Mouse (Mus musculus): ENCODE measurements around the gene Fbxl14.

The Fbxl14 gene

DNA sequence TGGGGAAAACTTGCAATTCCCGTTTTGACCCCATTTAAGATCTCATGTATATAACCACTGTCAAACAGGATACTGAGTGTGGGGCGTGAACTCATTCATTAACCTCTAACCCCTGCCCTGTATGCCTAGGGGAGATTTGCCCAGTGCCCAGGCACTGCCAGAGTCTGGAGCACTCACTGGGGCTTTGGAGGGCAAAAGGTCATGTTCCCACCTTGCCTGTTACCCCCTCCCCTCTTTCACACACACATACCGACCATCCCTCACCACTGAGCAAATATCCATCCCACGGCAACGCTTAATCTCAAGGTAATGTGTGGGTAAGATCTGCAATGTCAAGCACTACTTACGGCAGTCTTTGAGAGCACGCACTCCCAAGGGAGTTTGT is 13.2 kb downstream of the Fbxl14 start:
- DNase-seq (ENCODE audit: low spot score in 2 of 2), result no peak

DNA sequence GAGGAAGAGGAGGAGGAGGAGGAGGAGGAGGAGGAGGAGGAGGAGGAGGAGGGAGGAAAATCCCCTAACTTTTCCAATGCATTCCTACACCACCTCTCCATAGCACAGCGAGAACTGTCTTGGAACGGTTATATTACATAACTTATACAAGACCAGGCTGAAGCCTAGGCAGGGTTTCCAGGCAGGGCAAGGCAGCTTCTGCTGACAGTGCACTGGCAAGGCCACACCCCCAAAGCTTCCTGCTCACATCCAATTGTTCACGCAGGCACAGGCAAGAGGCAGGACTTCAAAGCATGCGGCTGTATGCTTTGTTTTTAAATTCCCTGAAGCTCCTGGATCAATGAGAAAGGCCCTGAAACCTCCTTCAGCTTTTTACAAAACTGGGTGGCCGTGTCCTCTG is 19.8 kb downstream of the Fbxl14 start:
- DNase-seq (ENCODE audit: low spot score in 2 of 2), result no peak

DNA sequence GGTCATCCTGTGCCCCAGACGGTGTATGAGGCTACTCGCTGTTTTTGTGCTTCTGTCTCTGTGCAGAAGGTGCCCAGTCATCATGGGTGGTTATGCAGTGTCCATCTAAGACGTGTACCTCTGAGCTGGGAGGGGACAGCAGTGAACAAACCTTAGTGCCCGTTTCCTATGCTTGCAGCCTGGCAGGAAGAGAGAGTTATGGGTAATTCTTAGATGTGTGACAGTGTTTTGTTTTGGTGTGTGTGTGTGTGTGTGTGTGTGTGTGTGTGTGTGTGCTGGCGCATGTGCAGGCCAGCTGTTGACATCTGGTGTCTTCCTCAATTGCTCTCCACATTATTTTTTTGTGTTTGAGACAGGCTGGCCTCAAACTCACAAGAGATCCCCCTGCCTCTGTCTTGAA is 20.6 kb downstream of the Fbxl14 start:
- DNase-seq (ENCODE audit: low spot score in 2 of 2), result no peak

DNA sequence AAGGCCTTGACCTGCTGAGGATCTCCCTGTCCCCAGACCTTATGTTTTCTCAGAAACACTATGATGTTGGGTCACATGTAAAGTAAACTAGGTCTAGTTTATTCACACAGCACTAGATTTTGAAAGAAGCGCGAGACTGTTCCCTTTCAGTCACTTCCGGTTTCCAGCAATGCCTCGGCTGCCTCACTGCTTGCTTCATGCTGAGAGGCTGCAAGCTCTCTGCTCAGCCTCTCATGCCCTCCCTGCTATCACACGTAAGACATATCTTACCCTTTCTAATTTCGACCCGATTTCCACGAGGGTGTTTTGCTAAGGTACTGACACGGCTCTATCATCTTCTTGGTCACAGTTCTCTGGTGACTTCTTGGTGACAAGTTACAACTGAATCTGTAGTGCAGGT is 22.6 kb downstream of the Fbxl14 start:
- no peak for DNase-seq (ENCODE audit: low spot score in 2 of 2)

DNA sequence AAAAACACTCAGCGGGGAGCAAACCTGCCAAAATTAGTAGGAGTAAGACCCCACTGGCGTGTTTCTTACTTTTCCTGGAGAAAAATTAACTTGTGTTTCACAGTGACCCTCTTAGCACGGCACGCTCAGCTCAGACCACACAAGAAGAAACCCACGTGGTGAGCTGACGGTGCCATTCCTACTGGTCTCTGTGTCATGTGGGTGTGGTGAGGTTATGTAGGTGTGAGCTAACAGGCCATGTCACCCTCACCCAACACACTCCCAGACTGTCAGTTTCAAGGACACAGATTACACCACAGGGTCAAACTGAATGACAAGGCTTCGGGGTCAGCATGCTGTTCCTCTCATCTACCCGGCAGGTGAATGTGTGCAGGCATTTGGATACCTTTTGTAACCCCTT is 25.3 kb downstream of the Fbxl14 start:
- no peak for DNase-seq (ENCODE audit: low spot score in 2 of 2)

DNA sequence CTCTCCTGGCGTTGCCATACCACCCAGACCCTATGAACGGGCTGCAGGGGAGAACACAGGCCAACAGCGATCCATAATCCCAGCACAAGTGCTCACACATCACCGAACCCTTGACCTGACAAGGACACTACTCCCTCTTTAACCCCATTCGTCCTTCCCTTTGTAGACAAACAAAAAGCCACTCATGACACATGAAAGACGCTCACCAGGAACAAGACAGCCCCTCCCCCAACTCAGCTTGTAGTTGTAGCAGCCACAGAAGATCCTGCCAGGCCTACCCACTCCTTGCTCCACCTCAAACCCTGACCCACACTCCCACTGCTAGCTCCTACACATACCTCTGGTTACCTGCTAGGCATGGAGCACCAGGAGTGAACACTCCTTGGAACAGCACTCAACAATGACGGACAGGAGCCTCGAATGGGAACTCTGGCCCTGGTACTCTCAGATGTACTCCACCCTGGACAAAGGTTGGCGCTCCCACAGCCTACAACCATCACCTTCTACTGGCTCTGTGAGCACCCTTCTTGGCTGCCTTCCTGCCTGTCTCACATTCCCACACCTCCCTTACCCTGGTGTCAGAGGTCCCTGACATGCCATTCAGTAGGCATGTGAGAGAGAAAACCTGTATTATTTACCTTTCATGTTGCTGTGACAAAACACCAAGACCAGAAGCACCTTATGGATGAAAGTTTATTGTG is 26.2 kb downstream of the Fbxl14 start:
- DNase-seq (ENCODE audit: low spot score in 2 of 2), result no peak

DNA sequence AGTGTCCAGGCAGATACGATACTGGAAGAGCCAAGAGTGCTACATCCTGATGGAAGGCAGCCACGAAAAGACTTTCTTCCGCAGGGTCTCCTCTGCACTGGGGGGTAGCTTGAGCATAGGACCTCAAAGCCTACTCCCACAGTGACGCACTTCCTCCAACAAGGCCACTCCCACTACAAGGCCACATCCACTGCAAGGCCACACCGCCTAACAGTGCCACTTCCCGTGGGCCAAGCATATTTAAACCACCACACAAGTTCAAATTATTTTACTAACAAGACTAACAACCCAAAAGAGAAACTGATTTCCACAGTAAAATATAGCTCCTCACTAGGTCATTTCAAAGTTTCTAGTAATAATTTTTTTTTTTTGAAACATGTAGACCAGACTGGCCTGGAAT is 28.8 kb downstream of the Fbxl14 start:
- DNase-seq (ENCODE audit: low spot score in 2 of 2), result no peak

DNA sequence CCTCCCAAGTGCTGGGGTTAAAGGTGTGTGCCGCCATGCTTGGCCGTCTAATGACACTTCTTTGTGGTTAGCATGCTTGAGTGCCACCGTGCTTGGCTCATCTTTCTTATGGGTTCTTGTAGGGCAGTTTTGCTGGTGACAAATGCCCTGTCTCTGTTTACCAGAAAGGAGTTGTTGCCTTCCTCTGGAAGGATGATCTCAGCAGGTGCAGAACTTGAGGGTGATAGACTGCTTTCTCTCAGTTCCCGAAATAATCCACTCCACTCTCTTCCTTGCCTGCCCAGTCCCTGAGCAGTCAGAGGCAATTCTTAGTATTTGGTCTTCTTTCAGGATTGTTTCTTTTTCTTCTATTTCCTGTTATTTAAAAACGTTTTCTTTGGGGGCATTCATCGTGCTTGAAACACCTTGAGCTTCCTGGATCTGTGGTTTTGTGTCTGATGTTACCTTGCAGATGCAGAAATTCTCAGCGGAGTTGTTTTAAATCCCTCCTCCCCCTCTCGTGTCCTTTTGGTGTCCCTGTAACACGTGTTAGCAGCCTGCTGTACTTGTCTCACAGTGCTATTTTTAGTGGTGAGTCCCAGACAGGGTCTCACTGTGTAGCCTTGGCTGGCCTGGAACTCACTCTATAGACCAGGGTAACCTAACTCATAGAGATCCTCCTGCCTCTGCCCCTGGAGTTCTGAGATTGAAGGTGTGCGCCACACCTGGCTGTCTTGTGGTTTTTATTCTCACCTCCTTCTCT is 29.3 kb downstream of the Fbxl14 start:
- DNase-seq (ENCODE audit: low spot score in 2 of 2), result no peak

DNA sequence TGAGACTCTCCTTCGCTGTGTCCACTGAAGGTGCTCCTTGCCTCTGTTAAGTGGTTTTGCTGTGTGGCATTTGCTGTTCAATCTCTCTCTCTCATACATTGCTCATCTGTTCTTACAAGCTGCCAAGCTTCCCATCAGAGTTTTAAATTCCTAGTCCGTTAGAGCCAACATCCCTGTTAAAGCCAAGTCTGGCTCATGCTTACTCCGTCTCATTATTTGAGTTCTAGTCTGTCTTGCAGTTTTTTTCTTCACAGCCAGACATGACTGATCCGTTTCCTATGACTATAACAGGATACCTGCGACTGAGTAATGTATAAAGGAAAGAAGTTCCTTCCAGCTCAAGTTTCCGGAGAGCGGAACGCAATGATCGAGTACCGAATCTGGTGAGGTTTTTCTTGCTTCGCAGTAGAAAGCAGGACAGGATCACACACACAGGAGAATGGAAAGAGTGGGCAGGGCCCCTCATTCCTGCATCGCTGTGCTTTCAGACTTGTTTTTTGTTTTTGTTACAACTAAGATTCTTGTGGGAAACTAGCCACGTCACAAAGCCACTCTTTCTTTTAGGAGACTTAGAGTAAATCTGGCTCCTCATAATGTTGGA is 30.1 kb downstream of the Fbxl14 start:
- DNase-seq (ENCODE audit: low spot score in 2 of 2), result no peak

DNA sequence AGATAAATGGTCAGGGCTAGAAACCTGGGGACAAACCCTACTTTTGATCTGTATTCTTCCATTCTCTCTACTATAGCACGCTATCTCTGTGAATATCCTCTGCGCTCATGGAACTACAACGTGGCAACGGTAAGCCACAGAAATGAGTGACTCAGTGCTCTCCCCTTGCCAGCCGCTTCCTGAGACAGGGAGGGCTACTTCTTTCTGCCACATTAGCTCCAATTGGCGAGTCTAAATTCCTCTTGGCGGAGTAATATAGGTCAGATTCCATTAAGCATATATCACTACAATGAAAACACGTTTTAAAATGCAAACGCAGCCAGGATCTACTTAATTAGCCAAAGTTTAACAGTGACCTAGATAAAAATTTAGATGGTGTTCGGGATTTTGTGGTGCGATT is 33.2 kb downstream of the Fbxl14 start:
- DNase-seq (ENCODE audit: low spot score in 2 of 2), result no peak

DNA sequence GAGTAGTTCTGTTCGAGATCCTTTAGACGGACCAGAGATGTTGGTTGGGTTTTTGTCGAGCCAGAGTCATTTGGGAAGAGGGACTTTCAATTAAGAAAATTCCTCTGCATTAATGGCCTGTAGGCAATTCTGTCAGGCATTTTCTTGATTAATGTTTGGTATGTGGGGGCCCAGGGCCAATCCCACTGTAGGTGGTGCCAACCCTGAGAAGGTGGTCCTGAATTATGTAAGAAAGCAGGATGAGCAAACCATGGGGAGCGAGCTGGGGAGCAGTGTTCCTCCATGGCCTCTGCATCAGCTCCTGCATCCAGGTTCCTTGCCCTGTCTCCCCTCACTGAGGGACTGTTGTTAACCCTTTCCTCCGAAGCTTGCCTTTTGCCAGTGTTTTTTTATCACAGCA is 34.0 kb downstream of the Fbxl14 start:
- DNase-seq (ENCODE audit: low spot score in 2 of 2), result no peak

DNA sequence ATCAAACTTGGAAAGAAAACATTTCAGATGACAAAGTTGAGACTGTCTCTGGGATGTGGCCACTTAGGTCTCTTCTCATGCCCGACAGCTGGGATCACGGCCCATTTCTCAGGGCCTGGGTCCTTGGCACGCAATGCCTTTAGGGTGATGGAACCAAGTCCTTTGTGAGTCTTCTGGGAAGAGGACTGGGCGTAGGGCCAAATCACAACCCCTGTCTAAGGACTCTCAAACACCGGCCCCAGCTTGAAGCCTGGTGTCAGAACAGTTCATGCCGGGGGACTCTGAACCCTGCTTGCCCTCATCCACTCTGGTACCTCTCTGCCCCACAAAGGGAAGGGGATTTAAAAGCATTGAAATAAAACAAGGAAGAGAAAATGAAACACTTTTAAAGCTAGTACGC is 34.6 kb downstream of the Fbxl14 start:
- peak in 1 of 2 experiments; percentile 32 for DNase-seq (ENCODE audit: low spot score in 2 of 2)

DNA sequence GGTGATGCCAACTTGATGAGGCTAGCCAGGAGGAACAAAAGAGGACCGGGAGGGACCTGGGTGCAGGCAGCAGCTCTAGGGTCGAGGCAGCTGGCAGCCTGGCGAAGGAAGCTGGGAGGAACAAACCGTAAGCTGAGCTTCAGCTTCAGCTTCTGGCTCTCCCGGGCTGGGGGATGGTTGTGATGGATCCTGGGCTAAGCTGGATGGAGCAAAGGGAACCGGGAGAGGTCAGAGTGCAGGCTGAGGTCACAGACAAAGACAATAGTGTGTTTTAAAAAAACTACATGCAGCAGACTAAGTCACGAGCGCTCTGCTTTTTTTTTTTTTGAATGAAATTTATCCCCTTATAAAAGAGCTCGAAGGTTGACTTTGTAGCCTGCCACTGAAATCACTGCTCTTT is 41.3 kb downstream of the Fbxl14 start:
- DNase-seq (ENCODE audit: low spot score in 2 of 2), result no peak

DNA sequence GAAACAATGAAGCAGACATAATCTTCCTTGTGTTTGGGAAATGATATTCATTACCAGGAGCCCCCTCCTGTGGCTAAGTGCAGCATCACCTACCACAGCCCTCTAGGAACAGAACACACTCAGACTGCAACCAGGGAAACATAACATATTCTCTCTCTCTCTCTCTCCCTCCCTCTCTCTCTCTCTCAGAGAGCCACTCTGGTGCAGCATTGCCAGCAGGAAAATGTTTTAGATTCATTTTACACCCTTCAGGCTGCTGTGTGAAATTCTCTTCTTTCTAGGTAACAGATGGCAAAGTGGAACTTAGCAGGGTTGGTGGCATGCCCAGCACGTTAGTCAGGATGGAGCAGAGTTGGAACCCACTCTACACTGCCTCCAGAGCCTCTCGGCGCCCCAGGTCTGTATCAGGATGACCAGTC is 42.0 kb downstream of the Fbxl14 start:
- no peak for DNase-seq (ENCODE audit: low spot score in 2 of 2)

DNA sequence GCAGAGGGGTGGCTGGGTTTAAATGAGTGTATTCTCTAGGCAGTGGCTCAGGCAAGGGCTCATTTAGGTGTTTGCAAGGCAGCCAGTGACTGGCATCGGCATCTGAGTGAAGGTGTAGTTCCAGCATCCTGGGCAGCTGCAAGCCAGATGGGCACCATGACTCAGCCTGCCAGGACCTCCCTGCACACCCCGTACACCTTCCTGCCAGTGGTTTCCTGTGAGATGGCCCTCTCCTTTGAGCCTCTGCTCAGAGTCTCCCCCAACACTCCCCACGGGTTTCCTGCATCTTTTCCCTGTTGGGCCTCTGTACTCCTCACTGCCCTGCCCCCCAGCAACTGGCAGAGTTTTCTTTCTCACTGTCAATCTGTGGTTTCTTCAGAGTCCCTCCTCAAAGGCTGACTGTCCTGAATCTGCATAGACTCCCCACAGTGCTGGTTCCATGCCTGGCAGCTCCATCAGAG is 42.5 kb downstream of the Fbxl14 start:
- DNase-seq (ENCODE audit: low spot score in 2 of 2), result no peak

DNA sequence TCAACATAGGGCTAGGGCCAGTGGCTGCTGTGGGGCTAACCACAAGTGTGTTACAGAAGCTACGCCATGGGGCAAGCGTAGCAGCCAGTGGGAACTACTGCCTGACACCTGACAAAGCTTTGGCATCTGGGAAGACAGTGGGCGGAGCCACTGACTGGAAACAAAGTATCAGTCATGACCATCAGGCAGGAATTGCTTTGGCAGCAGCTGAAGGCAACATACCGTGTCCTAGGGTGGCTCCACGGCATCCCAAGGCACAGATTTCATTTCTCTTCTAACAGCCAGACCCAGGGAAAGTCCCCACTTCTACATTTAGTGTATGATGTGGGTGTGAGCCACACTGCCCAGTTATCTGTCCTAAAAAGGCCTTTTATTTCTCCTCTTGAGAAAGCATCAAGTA is 47.0 kb downstream of the Fbxl14 start:
- no peak for DNase-seq (ENCODE audit: low spot score in 2 of 2)

DNA sequence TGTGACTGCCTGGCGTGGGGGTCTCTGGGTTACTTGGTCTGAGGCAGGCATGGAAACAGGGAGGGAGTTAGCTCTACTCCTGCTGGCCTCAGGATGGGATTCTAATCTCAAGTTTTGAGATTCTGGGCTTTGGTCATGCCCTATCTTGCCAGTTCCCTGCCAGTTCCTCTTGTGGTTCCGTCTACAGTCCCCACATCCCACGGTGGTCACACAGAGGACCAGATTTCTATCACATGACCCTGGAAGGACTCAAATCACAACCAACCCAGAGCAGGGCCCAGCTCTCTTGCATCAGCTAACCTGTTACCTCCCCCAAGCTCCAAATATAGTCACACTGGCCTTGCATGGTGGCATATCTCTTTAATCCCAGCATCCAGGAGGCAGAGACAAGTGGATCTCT is 50.2 kb downstream of the Fbxl14 start:
- DNase-seq (ENCODE audit: low spot score in 2 of 2), result no peak

Measured in cerebellum, postnatal 4 days (tissue).